Mouse (Mus musculus) spleen, postnatal 4 days (tissue): ENCODE data around the gene Gas2l2.

Source experiments
- DNase-seq, 2 experiments: peaks; one replicate each; pipeline ENCODE4 v3.0.0; 2022; ENCODE audit warnings: low spot score in 2 of 2

The Gas2l2 gene

GRCm38 (mm10) chr11:83394802-83395439 lies 34.3 kb downstream of the Gas2l2 start:
- DNase-seq, result no peak

- DNase-seq, result no peak
Measured at GRCm38 (mm10) chr11:83393062-83393461, 36.2 kb downstream of the Gas2l2 start.

- DNase-seq, result no peak
Measured at GRCm38 (mm10) chr11:83383532-83383887, 45.7 kb downstream of the Gas2l2 start.

- DNase-seq, result no peak
Measured at GRCm38 (mm10) chr11:83382876-83383531, 46.3 kb downstream of the Gas2l2 start.

GRCm38 (mm10) chr11:83379745-83380341 lies 49.4 kb downstream of the Gas2l2 start:
- no peak for DNase-seq
